Mouse (Mus musculus): Measurements from ENCODE around the gene Saxo2.
A peak's percentile ranks its signal among the peaks of the same experiment; 100 is the strongest.

Saxo2 gene

GRCm38 (mm10) chr7:82648353-82649080 lies at the start of gene Saxo2, which contains the start of gene Efl1:
TSS of gene Saxo2 (minus strand) at chr7:82648528.
TSS of gene Efl1 (plus strand) at chr7:82648614.
- peak; percentile 98 for DNase-seq (ENCODE audit: low read depth, low spot score)

DNA sequence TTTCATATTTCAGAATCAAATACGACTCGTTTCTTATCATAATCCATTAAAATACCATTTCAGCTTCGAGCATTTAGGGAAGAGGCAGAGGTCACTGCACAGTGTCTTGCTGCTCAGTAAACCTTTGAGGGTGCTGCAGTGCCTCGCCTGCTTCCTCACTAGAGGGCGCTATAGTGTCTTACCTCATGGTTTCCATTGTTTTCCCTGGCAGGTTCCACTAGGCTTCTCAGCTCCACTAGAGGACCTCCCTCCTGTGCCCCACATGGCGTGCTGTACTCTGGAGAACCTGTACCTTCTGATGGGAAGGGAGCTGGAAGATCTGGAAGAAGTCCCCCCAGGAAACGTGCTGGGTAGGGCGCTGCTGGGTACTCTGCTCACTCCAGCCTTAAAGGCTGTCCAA lies 49.3 kb upstream of the Saxo2 start:
- peak; percentile 79 for DNase-seq (ENCODE audit: low read depth, low spot score)

GRCm38 (mm10) chr7:82691021-82691738 lies 42.9 kb upstream of the Saxo2 start:
- no peak for DNase-seq (ENCODE audit: low read depth, low spot score)

DNA sequence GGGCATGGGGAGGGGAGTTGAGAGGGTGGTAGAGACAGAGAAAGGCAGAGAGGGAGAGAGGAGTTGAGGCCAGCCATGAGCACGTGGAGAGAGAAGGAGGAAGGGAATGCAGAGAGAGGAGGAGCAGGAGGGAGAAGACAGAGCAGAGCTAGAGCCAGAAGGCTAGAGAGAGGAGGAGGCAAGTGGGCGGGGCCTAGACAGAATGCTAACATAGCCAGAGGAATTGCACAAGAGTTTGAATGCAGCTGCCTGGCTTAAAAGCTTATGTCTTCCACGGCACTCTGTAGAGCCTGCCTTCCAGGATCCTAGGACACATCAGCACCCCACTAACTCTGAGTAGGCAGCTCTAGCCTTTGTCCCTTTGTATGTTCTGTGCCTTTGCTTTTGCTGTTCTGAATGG lies 40.4 kb upstream of the Saxo2 start:
- peak; percentile 35 for DNase-seq (ENCODE audit: low read depth, low spot score)

DNA sequence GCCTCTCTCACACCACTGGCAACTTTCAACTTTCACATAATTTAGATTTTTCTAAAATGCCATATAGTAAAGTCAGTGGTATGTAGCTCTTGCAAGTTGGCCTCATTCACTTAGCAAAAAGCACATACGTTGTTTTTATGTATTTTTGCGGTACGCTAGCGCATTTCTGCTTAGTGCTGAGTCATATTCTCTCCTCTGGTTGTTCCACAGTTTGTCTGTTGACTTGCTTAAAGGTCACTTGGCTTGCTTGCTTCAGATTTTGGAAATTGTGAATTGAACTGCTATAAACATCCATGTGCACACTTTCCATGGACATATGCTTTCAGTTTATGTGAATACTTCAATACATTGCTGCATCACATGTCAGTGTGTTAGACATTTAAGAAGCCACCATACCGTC lies 31.6 kb upstream of the Saxo2 start:
- DNase-seq (ENCODE audit: low read depth, low spot score), result no peak

DNA sequence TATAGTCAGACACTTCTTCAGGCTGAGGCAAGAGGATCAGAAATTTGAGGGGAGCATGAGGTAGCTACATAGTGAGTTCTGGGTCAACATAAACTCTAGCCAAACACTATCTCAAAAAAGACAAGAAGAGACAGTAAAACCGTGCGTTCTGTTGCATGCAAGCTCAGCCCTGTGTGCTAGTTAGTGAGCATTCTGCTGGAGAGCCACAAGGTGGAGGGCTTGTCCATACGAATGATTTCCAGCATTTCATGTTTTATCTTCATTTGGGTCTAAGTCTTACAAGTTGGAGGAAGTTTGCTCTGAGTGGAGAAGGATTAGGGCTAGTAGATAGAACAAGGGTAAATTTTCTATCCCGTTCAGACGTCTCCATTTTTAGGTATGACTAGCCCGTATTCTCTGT lies 28.5 kb upstream of the Saxo2 start:
- no peak for DNase-seq (ENCODE audit: low read depth, low spot score)

DNA sequence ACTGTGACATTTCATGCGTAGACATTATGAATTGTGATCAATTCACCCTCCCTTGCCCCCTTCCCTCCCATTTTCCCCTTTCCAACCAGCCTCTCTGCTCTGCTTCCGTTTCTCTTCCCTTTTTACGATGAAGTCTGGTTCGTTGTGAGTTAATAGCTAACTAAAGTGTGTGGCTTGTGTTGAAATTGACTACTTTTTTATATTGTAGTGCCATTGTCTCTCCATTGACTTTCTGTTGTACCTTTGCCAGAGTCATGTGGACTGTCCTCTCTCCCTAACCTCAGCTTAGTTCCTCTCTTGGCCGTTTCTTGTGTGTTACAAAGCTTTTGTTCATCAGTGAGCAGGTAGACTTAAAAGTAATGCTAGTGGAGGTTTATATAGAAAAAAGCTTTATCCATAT lies 27.7 kb upstream of the Saxo2 start:
- no peak for DNase-seq (ENCODE audit: low read depth, low spot score)

DNA sequence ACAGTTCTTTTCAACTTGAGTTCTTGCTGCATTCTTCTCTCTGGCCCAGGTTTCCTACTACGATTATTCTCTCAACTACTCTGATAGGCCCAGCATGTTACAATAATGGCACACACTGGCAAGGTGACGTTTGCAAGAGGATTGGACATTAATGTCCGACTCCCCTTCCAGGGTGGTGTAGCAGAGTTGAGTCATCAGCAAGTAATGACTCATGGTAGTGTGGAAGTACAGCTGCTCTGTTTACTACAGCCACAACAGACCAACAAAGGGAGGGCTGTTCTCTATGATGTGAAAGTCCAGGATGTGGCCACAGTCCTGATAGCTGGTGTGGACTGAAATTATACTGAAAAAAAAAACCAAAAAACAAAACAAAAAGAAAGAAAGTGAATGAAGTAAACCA lies 16.3 kb upstream of the Saxo2 start:
- DNase-seq (ENCODE audit: low read depth, low spot score), result no peak

DNA sequence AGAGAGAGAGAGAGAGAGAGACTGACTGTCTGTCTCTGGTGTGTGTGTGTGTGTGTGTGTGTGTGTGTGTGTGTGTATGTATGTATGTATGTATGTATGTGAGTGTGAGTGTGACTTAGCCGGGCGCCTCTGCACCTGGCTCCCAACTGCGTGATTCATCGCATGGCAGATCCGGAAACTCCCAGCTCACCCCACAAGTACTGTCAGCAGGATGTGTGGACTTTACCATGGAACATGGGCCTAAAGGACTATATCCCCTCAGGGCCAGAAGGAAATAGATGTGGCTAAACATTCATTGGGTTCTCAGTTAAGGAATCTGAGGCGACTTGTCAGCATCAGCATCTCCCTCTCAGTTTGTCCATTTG lies 735 bp upstream of the Saxo2 start:
- peak; percentile 19 for DNase-seq (ENCODE audit: low read depth, low spot score)

DNA sequence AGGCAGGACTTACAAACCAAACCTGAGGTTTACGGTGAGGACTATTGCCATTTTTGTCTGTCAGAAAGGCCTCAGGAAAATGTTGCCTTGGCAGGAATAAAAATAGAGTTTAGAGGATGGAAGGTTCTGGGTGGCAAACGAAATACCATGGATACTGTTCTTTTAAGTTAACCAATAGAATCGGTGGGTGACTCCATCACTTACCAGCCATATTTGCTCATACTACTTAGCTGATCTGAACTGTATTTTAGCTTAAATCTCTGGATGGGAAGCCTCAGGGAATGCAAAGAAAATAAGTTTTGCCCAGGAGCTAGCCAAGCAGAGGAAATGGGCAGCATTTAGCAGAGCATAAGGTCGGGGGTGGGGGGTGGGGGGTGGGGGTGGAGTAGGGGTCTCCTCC lies 419 bp downstream of the Saxo2 start:
- no peak for DNase-seq (ENCODE audit: low read depth, low spot score)

DNA sequence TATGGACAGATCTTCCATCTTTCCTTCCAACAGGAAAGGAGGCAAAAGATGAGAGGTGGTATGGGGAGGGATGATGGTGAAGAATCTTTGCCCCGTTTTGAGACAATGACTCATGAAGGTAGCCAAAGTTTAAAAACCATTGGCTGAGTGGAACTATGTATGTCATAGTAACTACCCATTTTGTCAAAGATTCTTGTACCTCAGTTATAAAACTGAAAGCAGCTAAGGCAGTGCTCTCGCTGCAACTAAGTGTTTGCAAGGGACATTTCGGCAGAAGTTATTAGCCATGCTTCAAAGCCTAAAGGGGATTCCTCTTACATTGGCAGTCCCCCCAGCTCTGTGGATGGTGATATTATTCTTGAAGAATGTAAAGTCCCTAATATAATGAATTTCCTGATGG lies 1.1 kb downstream of the Saxo2 start:
- DNase-seq (ENCODE audit: low read depth, low spot score), result no peak

- DNase-seq (ENCODE audit: low read depth, low spot score), result peak; percentile 86
Observed at GRCm38 (mm10) chr7:82625342-82625741, 23.0 kb downstream of the Saxo2 start.

- peak; percentile 9 for DNase-seq (ENCODE audit: low read depth, low spot score)
Observed at GRCm38 (mm10) chr7:82609629-82610028, 38.7 kb downstream of the Saxo2 start.

- no peak for DNase-seq (ENCODE audit: low read depth, low spot score)
Observed at GRCm38 (mm10) chr7:82605425-82605824, 42.9 kb downstream of the Saxo2 start.

DNA sequence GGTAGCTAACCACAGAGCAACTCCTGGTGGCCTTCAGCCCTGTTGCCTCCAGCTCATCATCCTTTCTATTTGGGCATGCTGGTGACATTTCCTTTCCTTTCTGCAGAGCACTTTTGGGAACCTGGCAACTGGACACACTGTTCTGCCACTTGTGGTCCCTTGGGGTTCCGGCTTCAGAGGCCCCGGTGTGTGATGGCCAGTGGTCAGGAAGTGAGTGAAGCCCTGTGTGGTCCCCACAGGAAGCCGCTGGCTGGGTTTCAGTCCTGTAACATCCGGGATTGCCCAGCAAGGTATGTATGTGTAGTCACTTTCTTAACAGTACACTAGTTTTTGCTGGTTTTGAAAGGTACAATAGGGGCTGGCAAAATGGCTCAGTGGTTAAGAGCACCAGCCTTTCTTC lies 46.3 kb downstream of the Saxo2 start:
- no peak for DNase-seq (ENCODE audit: low read depth, low spot score)

DNA sequence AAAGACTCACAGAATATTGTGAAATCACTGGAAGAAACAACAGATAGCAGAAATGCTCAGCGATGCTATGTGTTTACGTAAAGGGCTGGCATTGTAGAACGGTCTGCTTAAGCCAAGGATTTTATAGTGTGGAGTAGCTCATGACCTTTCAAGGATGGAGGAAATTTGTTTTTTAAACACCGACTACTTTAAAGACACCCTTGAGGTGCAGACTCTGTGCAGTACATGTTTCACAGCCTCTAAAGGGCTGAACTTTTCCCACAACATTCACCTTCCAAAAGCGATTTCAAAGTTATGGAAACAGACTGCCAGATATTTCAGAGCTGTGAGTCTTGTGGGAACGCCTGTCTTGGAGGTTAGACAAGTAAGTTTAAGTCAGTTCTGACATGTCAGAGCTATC lies 57.4 kb downstream of the Saxo2 start:
- no peak for DNase-seq (ENCODE audit: low read depth, low spot score)

All from ZHBTc4 (cell line).